Mouse (Mus musculus) cerebellum, postnatal 36 days (tissue): ENCODE data around the gene Gdpd5.
"Not testable (repeated sequence)": the region's sequence is repeated elsewhere in the genome, so short reads cannot be mapped to it uniquely, and the experiment has no call there.

Experiments
- DNase-seq, 2 experiments: peaks; one replicate each; pipeline ENCODE4 v3.0.0; 2021 to 2022; ENCODE audit warnings: mixed read lengths in 2 of 2

The Gdpd5 gene

GRCm38 (mm10) chr7:99366716-99367115 lies 14.5 kb upstream of the Gdpd5 start:
- no peak for DNase-seq

GRCm38 (mm10) chr7:99374325-99374724 lies 6.9 kb upstream of the Gdpd5 start:
- DNase-seq, result not testable (repeated sequence)

GRCm38 (mm10) chr7:99375455-99375854 lies 5.8 kb upstream of the Gdpd5 start:
- DNase-seq, result peak; percentile 84 to 90

- no peak for DNase-seq
Observed at GRCm38 (mm10) chr7:99378870-99379269, 2.3 kb upstream of the Gdpd5 start.

GRCm38 (mm10) chr7:99380491-99381213 lies 562 bp upstream of the Gdpd5 start:
- DNase-seq, result peak in 1 of 2 experiments; percentile 38

GRCm38 (mm10) chr7:99382088-99383000 lies 1.1 kb downstream of the Gdpd5 start:
- DNase-seq, result peak in 1 of 2 experiments; percentile 22

- DNase-seq, result peak in 1 of 2 experiments; percentile 29
Observed at GRCm38 (mm10) chr7:99383246-99383645, 2.0 kb downstream of the Gdpd5 start.

GRCm38 (mm10) chr7:99384101-99384611 lies 2.9 kb downstream of the Gdpd5 start:
- no peak for DNase-seq

- peak; percentile 67 to 76 for DNase-seq
Observed at GRCm38 (mm10) chr7:99386030-99386429, 4.8 kb downstream of the Gdpd5 start.

- peak in 1 of 2 experiments; percentile 13 for DNase-seq
Observed at GRCm38 (mm10) chr7:99386811-99387210, 5.6 kb downstream of the Gdpd5 start.

GRCm38 (mm10) chr7:99387356-99387755 lies 6.1 kb downstream of the Gdpd5 start:
- DNase-seq, result peak; percentile 64 to 70

GRCm38 (mm10) chr7:99390559-99390958 lies 9.3 kb downstream of the Gdpd5 start:
- no peak for DNase-seq

GRCm38 (mm10) chr7:99392696-99393095 lies 11.5 kb downstream of the Gdpd5 start:
- peak in 1 of 2 experiments; percentile 51 for DNase-seq

GRCm38 (mm10) chr7:99393711-99394325 lies 12.6 kb downstream of the Gdpd5 start:
- peak; percentile 70 to 71 for DNase-seq

GRCm38 (mm10) chr7:99395385-99395784 lies 14.2 kb downstream of the Gdpd5 start:
- DNase-seq, result no peak

GRCm38 (mm10) chr7:99395908-99396616 lies 14.8 kb downstream of the Gdpd5 start:
- no peak for DNase-seq

- DNase-seq, result peak; percentile 77 to 80
Observed at GRCm38 (mm10) chr7:99396994-99397659, 15.9 kb downstream of the Gdpd5 start.

GRCm38 (mm10) chr7:99401373-99401772 lies 20.2 kb downstream of the Gdpd5 start:
- no peak for DNase-seq

GRCm38 (mm10) chr7:99402477-99402876 lies 21.3 kb downstream of the Gdpd5 start:
- no peak for DNase-seq

- no peak for DNase-seq
Observed at GRCm38 (mm10) chr7:99403254-99403653, 22.0 kb downstream of the Gdpd5 start.

GRCm38 (mm10) chr7:99404031-99404735 lies 23.0 kb downstream of the Gdpd5 start:
- no peak for DNase-seq
